Mouse (Mus musculus): ENCODE measurements around the gene Herc3. TPM values are rescaled to one million over a fixed set of nuclear protein-coding genes. Genes with fewer than 3 reads are reported as not detected.

Gene Herc3
- polyA plus RNA-seq, 1 experiment = 25.7 TPM

DNA sequence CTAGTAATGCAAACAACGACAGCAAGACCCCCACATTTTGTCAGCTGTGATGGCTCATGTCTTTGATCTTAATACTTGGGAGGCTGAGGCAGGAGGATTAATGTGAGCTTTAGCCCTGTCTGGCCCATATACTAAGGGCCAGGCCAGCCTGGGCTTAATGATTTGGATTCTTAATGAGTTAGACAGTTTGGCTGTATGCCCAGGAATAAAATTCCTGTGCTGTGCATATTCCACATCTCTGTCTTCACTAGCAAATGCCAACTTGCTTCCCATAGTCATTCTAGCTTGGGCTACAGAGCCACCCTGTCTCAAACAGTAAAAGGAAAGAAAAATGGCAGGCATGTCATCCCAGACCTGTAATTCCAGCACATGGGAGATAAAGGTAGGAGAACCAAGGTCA is 4.3 kb downstream of the Herc3 start:
- no peak for TF ChIP-seq POLR2A (IDR thresholded peaks at IDR 0.05; ENCODE audit: borderline replicate concordance, low read depth, low read length)
- TF ChIP-seq CTCF (IDR thresholded peaks at IDR 0.05; ENCODE audit: low read depth, low read length) = no peak
- Histone ChIP-seq H3K4me1 (ENCODE audit: control insufficient read depth, insufficient read depth, low read length) (peaks cover 11% of the 10 kb centered on the region), H3K27ac (ENCODE audit: insufficient read depth, low read depth, low read length) (no peak overlapping the region), H3K4me3 (ENCODE audit: insufficient read depth, low read length) (no peak overlapping the region)

DNA sequence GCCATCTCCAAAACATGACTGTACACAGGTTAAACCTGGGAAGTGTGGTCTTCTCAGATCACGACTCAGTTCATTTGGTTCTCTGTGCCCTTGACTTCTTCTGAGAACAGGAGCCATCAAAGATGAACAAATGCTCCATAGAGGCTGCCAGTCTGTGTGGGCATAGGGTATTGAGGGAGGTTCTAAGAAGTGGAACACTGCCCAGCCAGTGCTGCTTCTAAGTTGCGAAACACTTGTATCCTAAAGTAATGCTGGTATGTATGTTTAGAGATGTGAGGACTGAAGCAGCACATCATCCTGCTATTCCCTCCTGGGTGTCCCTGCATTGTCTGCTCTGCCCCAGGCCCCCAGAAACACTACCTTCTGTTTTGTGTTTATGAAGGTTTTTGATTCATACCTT is 5.2 kb downstream of the Herc3 start:
- Histone ChIP-seq H3K4me1 (ENCODE audit: control insufficient read depth, insufficient read depth, low read length) (peaks cover 14% of the 10 kb centered on the region), H3K4me3 (ENCODE audit: insufficient read depth, low read length) (no peak overlapping the region), H3K27ac (ENCODE audit: insufficient read depth, low read depth, low read length) (no peak overlapping the region)
- TF ChIP-seq CTCF (IDR thresholded peaks at IDR 0.05; ENCODE audit: low read depth, low read length) (no peak), POLR2A (IDR thresholded peaks at IDR 0.05; ENCODE audit: borderline replicate concordance, low read depth, low read length) (no peak)

GRCm38 (mm10) chr6:58837917-58838316 is 6.7 kb downstream of the Herc3 start:
- Histone ChIP-seq H3K27ac (ENCODE audit: insufficient read depth, low read depth, low read length) (no peak overlapping the region), H3K4me1 (ENCODE audit: control insufficient read depth, insufficient read depth, low read length) (peaks cover 18% of the 10 kb centered on the region), H3K4me3 (ENCODE audit: insufficient read depth, low read length) (no peak overlapping the region)
- TF ChIP-seq POLR2A (IDR thresholded peaks at IDR 0.05; ENCODE audit: borderline replicate concordance, low read depth, low read length) = no peak
- TF ChIP-seq CTCF (IDR thresholded peaks at IDR 0.05; ENCODE audit: low read depth, low read length) = no peak

DNA sequence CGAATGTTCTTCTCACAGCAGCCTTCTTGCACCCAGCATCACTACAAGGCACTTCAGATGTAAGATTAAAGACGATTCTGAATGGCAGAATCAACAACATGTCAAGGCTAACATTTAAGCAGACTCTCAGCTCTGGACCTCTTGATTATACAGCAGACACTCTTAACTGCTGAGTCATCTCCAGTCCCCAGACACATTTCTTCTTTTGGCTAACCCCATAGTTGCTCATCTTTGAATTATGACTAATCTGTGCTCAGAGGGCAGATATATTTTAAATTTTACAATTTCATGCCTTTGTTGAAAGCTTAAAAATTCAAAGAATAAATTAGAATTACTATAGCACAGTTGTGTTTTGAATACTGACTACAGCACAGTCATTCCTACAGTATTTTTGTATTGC is 9.9 kb downstream of the Herc3 start:
- TF ChIP-seq CTCF (IDR thresholded peaks at IDR 0.05; ENCODE audit: low read depth, low read length) (no peak), POLR2A (IDR thresholded peaks at IDR 0.05; ENCODE audit: borderline replicate concordance, low read depth, low read length) (no peak)
- no peak overlapping the region for H3K4me3 ChIP-seq (ENCODE audit: insufficient read depth, low read length)
- peaks cover 10% of the 10 kb centered on the region for H3K4me1 ChIP-seq (ENCODE audit: control insufficient read depth, insufficient read depth, low read length)
- no peak overlapping the region for H3K27ac ChIP-seq (ENCODE audit: insufficient read depth, low read depth, low read length)

GRCm38 (mm10) chr6:58842186-58842585 is 10.9 kb downstream of the Herc3 start:
- no peak overlapping the region for H3K4me3 ChIP-seq (ENCODE audit: insufficient read depth, low read length)
- no peak overlapping the region for H3K27ac ChIP-seq (ENCODE audit: insufficient read depth, low read depth, low read length)
- peaks cover 7% of the 10 kb centered on the region for H3K4me1 ChIP-seq (ENCODE audit: control insufficient read depth, insufficient read depth, low read length)
- TF ChIP-seq CTCF (IDR thresholded peaks at IDR 0.05; ENCODE audit: low read depth, low read length) (no peak), POLR2A (IDR thresholded peaks at IDR 0.05; ENCODE audit: borderline replicate concordance, low read depth, low read length) (no peak)

DNA sequence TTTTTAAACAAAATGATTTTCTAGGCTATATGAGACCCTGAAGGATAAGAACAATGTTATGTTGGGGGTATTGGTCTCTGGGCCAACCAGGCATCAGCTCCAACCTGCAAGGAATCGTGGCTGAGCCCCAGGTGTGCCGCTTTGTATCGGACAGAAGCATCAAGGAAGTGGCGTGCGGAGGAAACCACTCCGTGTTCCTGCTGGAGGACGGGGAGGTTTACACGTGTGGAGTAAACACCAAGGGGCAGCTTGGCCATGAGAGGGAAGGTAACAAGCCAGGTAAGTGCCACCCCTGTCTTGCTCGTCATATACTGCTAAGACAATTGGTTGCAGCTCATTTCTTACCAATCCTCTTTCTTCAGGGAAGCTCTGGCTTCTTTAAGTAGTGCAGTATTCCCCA is 12.3 kb downstream of the Herc3 start:
- no peak overlapping the region for H3K27ac ChIP-seq (ENCODE audit: insufficient read depth, low read depth, low read length)
- TF ChIP-seq POLR2A (IDR thresholded peaks at IDR 0.05; ENCODE audit: borderline replicate concordance, low read depth, low read length) (no peak), CTCF (IDR thresholded peaks at IDR 0.05; ENCODE audit: low read depth, low read length) (no peak)
- H3K4me3 ChIP-seq (ENCODE audit: insufficient read depth, low read length) = no peak overlapping the region
- H3K4me1 ChIP-seq (ENCODE audit: control insufficient read depth, insufficient read depth, low read length) = peaks cover 7% of the 10 kb centered on the region

- no peak overlapping the region for H3K27ac ChIP-seq (ENCODE audit: insufficient read depth, low read depth, low read length)
- no peak for TF ChIP-seq CTCF (IDR thresholded peaks at IDR 0.05; ENCODE audit: low read depth, low read length)
- TF ChIP-seq POLR2A (IDR thresholded peaks at IDR 0.05; ENCODE audit: borderline replicate concordance, low read depth, low read length) = no peak
- H3K4me1 ChIP-seq (ENCODE audit: control insufficient read depth, insufficient read depth, low read length) = peaks cover 7% of the 10 kb centered on the region
- no peak overlapping the region for H3K4me3 ChIP-seq (ENCODE audit: insufficient read depth, low read length)
Observed at GRCm38 (mm10) chr6:58844188-58844822, 13.0 kb downstream of the Herc3 start.

GRCm38 (mm10) chr6:58846850-58847692 is 15.8 kb downstream of the Herc3 start:
- TF ChIP-seq POLR2A (IDR thresholded peaks at IDR 0.05; ENCODE audit: borderline replicate concordance, low read depth, low read length) = no peak
- TF ChIP-seq CTCF (IDR thresholded peaks at IDR 0.05; ENCODE audit: low read depth, low read length) = no peak
- H3K4me1 ChIP-seq (ENCODE audit: control insufficient read depth, insufficient read depth, low read length) = peaks cover 2% of the 10 kb centered on the region; the same call in 1 of the 2 replicates
- no peak overlapping the region for H3K27ac ChIP-seq (ENCODE audit: insufficient read depth, low read depth, low read length)
- no peak overlapping the region for H3K4me3 ChIP-seq (ENCODE audit: insufficient read depth, low read length)

DNA sequence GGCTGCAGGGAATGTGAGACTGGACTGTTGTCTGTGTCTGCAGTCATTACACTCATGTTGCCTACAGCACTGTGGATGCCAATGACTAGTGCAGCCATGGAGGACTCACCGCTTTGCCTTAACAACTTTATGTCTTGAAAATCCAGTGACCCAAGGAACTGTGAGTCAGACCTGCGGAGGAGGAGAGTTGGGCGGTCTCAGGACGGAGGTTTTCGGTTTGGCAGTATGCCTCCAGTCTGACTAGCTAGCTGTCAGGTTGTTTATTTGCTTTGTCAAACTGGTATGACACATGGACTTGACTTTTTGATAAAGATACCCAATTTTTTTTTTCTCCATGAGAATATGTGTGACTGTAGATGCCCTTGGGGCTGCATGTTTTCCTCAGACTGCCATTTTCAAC is 16.6 kb downstream of the Herc3 start:
- H3K4me1 ChIP-seq (ENCODE audit: control insufficient read depth, insufficient read depth, low read length) = no peaks in the 10 kb centered on the region
- no peak overlapping the region for H3K4me3 ChIP-seq (ENCODE audit: insufficient read depth, low read length)
- H3K27ac ChIP-seq (ENCODE audit: insufficient read depth, low read depth, low read length) = no peak overlapping the region
- TF ChIP-seq CTCF (IDR thresholded peaks at IDR 0.05; ENCODE audit: low read depth, low read length) (no peak), POLR2A (IDR thresholded peaks at IDR 0.05; ENCODE audit: borderline replicate concordance, low read depth, low read length) (no peak)

- TF ChIP-seq CTCF (IDR thresholded peaks at IDR 0.05; ENCODE audit: low read depth, low read length) (no peak), POLR2A (IDR thresholded peaks at IDR 0.05; ENCODE audit: borderline replicate concordance, low read depth, low read length) (no peak)
- no peaks in the 10 kb centered on the region for H3K4me1 ChIP-seq (ENCODE audit: control insufficient read depth, insufficient read depth, low read length)
Observed at GRCm38 (mm10) chr6:58849356-58849755, 18.1 kb downstream of the Herc3 start.

More at GRCm38 (mm10) chr6:58849356-58849755, 18.1 kb downstream of the Herc3 start:
- H3K27ac ChIP-seq (ENCODE audit: insufficient read depth, low read depth, low read length) = no peak overlapping the region
- no peak overlapping the region for H3K4me3 ChIP-seq (ENCODE audit: insufficient read depth, low read length)

Measured in bone marrow macrophage, adult 2 months (primary cell).